Mouse (Mus musculus) liver, embryonic 13.5 days (tissue): ENCODE results near the gene Cep63. TPM values are rescaled to one million over a fixed set of nuclear protein-coding genes. Genes with fewer than 3 reads are reported as not detected.

Experiments
- ATAC-seq: fragments of 200-750 bp; cut with Nextera tagmentation; 2 replicates; pipeline ENCODE4 v1.8.0; 2017; ENCODE audit warnings: low read depth, mild to moderate bottlenecking, moderate number of reproducible peaks, moderate library complexity
- DNase-seq: peaks from one replicate; pipeline ENCODE4 v3.0.0; 2022
- H3K27ac ChIP-seq: fragments of 300-500 bp; sonication (generic); 2 replicates; pipeline ENCODE4 v1.5.1; 2015; ENCODE audit warnings: moderate library complexity, mild to moderate bottlenecking, inconsistent platforms
- H3K27me3 ChIP-seq: fragments of 300-500 bp; sonication (generic); 2 replicates; pipeline ENCODE4 v1.6.1; 2015; ENCODE audit warnings: mild to moderate bottlenecking, inconsistent platforms
- H3K36me3 ChIP-seq: fragments of 300-500 bp; sonication (generic); 2 replicates; pipeline ENCODE4 v1.6.1; 2015; ENCODE audit warnings: mild to moderate bottlenecking, inconsistent platforms
- H3K4me1 ChIP-seq: fragments of 300-500 bp; sonication (generic); replicated peaks from 2 replicates; pipeline ENCODE4 v1.6.1; 2015; ENCODE audit warnings: inconsistent platforms
- H3K4me2 ChIP-seq: fragments of 300-500 bp; sonication (generic); 2 replicates; pipeline ENCODE4 v1.6.1; 2015; ENCODE audit warnings: inconsistent platforms, mild to moderate bottlenecking, moderate library complexity
- H3K4me3 ChIP-seq: fragments of 300-500 bp; sonication (generic); replicated peaks from 2 replicates; pipeline ENCODE4 v1.5.1; 2015; ENCODE audit warnings: mild to moderate bottlenecking, inconsistent platforms
- H3K9ac ChIP-seq: fragments of 300-500 bp; sonication (generic); 2 replicates; pipeline ENCODE4 v1.6.1; 2015; ENCODE audit warnings: mild to moderate bottlenecking, inconsistent platforms
- H3K9me3 ChIP-seq: fragments of 300-500 bp; sonication (generic); replicated peaks from 2 replicates; pipeline ENCODE4 v1.6.1; 2016; ENCODE audit warnings: inconsistent platforms
- WGBS: fragments of 180-500 bp; shearing (Covaris S2); methylation state at CpG from one replicate; pipeline ENCODE4 v1.1.7; 2015; ENCODE audit not compliant: insufficient replicate concordance; 5-methylcytosine and 5-hydroxymethylcytosine counted together
- polyA plus RNA-seq: library from polyadenylated mRNA; unstranded; fragments of >200 nt; fragmentation: Nextera tagmentation; extraction: Ambion mirVana; gene quantifications from 2 replicates; pipeline ENCODE4 v1.2.1, GENCODE M21; 2015

Gene Cep63
- polyA plus RNA-seq, 1 experiment from 2014 or later = 26.1 TPM

DNA sequence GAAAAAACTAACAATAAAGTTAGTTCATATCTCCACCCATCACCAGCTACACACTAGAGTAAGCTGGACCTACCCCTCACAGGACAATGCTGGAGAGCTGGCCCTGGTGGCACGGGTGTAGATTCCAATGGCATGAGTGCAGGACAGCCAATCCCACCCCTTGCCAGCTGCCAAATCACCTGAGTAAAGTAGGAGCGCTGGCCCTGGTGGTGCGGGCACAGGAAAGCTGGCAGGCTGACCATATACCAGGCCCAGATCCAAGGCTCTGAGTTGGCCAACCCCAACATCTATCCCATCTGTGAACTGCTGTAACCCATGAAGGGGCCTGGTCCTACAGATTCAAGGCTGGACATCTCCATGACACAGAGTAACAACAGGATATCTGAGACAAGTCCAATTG is 17.1 kb downstream of the Cep63 start:
- DNase-seq (no peak), ATAC-seq (no peak)
- H3K9me3 ChIP-seq = no peaks in the 10 kb centered on the region
- no peaks in the 10 kb centered on the region for H3K27me3 ChIP-seq
- peaks cover 29% of the 10 kb centered on the region for H3K36me3 ChIP-seq
- no peak overlapping the region for H3K4me3 ChIP-seq
- H3K9ac ChIP-seq = no peak overlapping the region
- no peaks in the 10 kb centered on the region for H3K4me1 ChIP-seq
- WGBS = 81% methylated on average over 3 of the region's 3 CpGs
- no peak overlapping the region for H3K4me2 ChIP-seq
- H3K27ac ChIP-seq = no peak overlapping the region

DNA sequence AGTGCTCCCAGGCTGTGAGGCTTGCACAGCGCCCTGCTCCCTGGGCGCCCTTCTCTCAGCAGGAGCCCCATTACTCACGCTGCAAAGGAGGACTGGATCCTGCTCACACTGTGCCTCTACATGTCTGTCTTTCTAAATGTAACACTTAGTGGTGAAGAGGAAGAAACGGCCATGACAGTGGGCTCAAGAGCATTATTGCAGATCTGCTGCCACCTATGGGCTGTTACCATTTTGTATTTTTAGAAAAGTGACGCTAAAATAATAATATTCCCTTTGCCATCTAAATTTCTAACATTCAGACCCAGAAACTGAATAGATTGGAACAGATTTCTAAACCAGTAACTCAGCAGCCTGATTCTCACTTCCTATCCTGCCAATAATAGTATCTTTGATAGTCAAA is 18.9 kb downstream of the Cep63 start:
- DNase-seq (no peak), ATAC-seq (no peak)
- H3K4me2 ChIP-seq = no peak overlapping the region
- peaks cover 22% of the 10 kb centered on the region for H3K36me3 ChIP-seq
- no peak overlapping the region for H3K27ac ChIP-seq
- no peaks in the 10 kb centered on the region for H3K27me3 ChIP-seq
- WGBS = 71% methylated on average over 5 of the region's 5 CpGs
- H3K4me1 ChIP-seq = no peaks in the 10 kb centered on the region
- no peaks in the 10 kb centered on the region for H3K9me3 ChIP-seq
- no peak overlapping the region for H3K9ac ChIP-seq
- H3K4me3 ChIP-seq = no peak overlapping the region

DNA sequence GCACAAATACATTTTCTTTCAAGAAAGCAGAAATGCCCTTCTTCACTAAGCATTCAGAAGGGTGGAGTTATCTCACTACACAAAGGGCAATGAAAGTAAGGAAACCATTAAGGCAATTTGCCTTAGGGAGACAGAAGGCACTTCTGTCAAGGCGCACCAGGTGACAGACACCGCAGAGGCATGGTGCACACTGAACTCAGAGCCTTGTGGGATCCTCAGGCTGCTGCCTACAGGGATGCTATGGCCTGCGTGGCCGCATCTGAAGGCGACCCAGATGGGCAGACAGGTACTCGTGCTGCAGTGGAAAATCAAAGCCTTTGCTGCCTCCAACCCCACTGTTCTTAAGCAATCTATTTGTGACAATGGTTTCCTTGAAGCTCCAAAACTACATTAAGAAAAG is 21.2 kb downstream of the Cep63 start:
- no peaks in the 10 kb centered on the region for H3K9me3 ChIP-seq
- no peak overlapping the region for H3K4me2 ChIP-seq
- DNase-seq (no peak), ATAC-seq (no peak)
- WGBS = 84% methylated on average over 6 of the region's 6 CpGs
- no peak overlapping the region for H3K27ac ChIP-seq
- H3K4me1 ChIP-seq = no peaks in the 10 kb centered on the region
- H3K4me3 ChIP-seq = no peak overlapping the region
- peaks cover 12% of the 10 kb centered on the region for H3K36me3 ChIP-seq
- H3K9ac ChIP-seq = no peak overlapping the region
- H3K27me3 ChIP-seq = no peaks in the 10 kb centered on the region

DNA sequence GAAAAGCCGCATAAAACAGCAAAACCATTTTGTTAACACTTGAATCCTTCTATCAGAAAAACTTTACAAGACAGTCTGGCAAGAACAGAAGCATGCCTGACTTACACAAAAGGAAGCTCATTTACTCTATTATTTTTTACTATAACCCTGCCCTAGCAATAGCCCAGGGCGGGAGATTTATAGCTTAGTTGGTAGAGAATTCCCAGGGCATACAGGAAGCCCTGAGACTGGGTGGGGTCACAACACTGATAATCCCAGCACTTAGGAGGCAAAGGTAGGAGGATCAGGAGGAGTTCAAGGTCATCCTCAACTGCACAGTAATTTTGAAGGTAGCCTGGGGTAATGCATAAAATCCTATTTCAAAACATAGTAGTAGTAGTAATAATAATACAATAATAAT is 24.7 kb downstream of the Cep63 start:
- no peak overlapping the region for H3K4me2 ChIP-seq
- H3K9ac ChIP-seq = no peak overlapping the region
- H3K36me3 ChIP-seq = peaks cover 12% of the 10 kb centered on the region
- ATAC-seq (no peak), DNase-seq (no peak)
- H3K27ac ChIP-seq = no peak overlapping the region
- no peaks in the 10 kb centered on the region for H3K4me1 ChIP-seq
- H3K27me3 ChIP-seq = no peaks in the 10 kb centered on the region
- no peaks in the 10 kb centered on the region for H3K9me3 ChIP-seq
- 81% methylated on average over 2 of the region's 2 CpGs for WGBS
- no peak overlapping the region for H3K4me3 ChIP-seq

DNA sequence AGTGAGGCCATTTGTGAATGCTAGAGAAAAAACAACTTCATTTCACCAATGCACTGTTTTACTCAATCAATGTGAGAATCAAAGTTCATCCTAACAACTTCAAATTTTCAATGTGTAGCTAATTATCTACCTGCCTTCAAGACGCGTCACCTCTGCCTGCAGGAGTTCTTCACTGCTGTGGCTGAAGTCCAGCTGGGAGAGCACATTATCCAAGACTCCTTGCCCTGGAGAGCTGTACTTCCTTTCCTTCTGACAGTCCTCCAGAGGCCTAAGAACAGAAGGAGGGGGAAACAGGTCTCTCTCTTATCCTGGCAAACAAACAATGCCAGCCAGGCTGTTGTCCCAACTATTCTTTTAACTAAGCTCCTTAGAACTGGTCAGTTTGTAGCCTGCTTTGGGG is 25.1 kb downstream of the Cep63 start:
- Histone ChIP-seq H3K4me3 (no peak overlapping the region), H3K9me3 (no peaks in the 10 kb centered on the region), H3K4me1 (no peaks in the 10 kb centered on the region), H3K27me3 (no peaks in the 10 kb centered on the region), H3K27ac (no peak overlapping the region), H3K4me2 (no peak overlapping the region), H3K9ac (no peak overlapping the region), H3K36me3 (peaks cover 16% of the 10 kb centered on the region)
- ATAC-seq (no peak), DNase-seq (no peak)
- WGBS = 81% methylated on average over 2 of the region's 2 CpGs

DNA sequence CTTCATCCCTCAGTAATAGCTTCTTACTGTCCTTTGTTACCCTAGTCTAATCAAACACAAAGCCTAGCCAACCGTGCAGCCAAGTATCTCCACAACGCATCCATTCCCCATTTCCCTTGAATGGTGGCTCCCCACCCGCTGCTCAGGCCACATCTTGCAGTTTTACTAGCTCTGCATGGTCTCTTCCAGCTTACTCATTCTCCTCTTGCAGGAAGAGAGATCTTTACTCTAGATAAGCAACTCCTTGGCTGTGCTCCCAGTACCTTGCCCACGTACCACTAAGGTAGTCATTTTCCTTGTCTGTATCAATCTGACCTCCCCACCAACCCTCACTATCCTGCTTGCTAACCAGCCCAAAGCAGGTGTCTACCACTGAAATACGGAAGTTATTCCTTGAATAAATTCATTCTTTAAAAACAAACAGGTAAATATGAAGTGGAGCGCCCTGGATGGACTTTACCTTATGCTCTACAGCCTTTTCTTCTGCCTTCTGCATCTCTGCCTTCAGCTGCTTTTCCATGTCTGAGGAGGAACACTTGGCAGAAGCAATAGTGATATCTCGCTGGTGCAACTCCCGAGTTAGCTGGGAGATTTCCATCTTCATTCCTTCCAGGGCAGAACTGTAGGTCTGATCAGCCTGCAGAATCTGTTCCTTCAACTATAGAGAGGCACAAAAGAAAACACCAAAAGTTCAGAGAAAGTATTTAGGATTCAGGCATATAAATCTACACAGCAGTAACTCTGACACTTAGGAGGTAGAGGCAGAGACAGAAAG is 30.5 kb downstream of the Cep63 start:
- Histone ChIP-seq H3K36me3 (peaks cover 34% of the 10 kb centered on the region), H3K4me2 (no peak overlapping the region), H3K27me3 (no peaks in the 10 kb centered on the region), H3K9ac (no peak overlapping the region), H3K4me1 (no peaks in the 10 kb centered on the region), H3K9me3 (no peaks in the 10 kb centered on the region), H3K4me3 (no peak overlapping the region), H3K27ac (no peak overlapping the region)
- WGBS = 78% methylated on average over 8 of the region's 8 CpGs
- DNase-seq (no peak), ATAC-seq (no peak)

DNA sequence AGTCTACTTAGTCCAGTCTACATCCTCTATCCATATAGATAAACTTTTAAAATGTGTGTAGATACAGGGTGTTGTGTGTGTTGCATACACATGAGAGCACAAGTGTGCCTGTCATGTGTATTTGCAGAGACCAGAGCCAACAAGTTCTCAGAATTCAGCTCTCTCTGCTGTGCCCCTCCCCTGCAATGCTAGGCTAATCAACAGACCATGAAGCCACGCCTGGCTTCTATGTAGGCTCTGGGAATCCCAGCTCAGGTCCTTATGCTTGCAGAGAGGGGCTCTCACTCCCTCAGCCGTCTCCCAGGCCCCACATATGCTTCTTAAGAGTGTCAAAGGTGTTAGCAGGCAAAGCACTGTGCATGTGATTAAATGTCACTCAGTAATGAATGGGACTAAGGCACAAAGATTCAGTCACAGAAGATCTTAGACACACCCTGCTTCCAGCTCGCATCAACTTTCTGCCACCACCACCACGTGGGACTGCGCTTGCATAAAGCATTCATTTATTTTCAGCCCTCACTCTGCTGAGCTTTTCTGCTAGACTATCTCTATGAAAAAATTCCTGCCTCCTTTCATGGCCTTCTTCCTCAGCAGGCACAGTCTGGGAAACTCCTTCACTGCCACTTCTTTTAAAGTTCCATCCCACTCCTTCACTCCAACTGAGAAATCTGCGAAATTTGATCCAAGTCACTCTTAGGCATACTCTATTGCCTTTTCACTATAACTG is 31.5 kb downstream of the Cep63 start:
- H3K4me2 ChIP-seq = no peak overlapping the region
- H3K27me3 ChIP-seq = no peaks in the 10 kb centered on the region
- peaks cover 34% of the 10 kb centered on the region for H3K36me3 ChIP-seq
- WGBS = 74% methylated on average over 6 of the region's 6 CpGs
- no peaks in the 10 kb centered on the region for H3K9me3 ChIP-seq
- no peak overlapping the region for H3K27ac ChIP-seq
- no peaks in the 10 kb centered on the region for H3K4me1 ChIP-seq
- no peak overlapping the region for H3K9ac ChIP-seq
- H3K4me3 ChIP-seq = no peak overlapping the region
- no peak for DNase-seq
- ATAC-seq = no peak

DNA sequence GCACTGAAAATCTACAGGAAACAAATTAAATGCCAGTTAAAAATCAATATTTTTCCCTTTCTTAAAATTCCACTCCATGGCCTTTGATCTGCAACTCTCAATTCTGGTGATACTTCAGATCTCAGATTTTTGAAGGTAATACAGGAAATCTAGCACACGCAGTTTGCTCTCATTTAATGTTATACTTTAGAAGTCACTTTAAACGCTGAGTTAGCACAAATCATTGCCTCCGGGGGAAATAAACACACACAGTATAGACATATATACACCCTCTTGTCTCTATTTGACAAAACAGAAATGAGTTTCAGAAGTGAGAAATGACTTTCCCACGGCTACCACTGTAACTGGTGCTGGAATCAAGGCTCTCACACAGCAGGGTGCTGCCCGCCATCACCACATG is 39.0 kb downstream of the Cep63 start:
- H3K4me3 ChIP-seq = no peak overlapping the region
- ATAC-seq = no peak
- 82% methylated on average over 5 of the region's 5 CpGs for WGBS
- peaks cover 25% of the 10 kb centered on the region for H3K36me3 ChIP-seq
- no peak overlapping the region for H3K27ac ChIP-seq
- no peaks in the 10 kb centered on the region for H3K4me1 ChIP-seq
- H3K9ac ChIP-seq = no peak overlapping the region
- H3K27me3 ChIP-seq = no peaks in the 10 kb centered on the region
- no peak overlapping the region for H3K4me2 ChIP-seq
- no peak for DNase-seq
- no peaks in the 10 kb centered on the region for H3K9me3 ChIP-seq

DNA sequence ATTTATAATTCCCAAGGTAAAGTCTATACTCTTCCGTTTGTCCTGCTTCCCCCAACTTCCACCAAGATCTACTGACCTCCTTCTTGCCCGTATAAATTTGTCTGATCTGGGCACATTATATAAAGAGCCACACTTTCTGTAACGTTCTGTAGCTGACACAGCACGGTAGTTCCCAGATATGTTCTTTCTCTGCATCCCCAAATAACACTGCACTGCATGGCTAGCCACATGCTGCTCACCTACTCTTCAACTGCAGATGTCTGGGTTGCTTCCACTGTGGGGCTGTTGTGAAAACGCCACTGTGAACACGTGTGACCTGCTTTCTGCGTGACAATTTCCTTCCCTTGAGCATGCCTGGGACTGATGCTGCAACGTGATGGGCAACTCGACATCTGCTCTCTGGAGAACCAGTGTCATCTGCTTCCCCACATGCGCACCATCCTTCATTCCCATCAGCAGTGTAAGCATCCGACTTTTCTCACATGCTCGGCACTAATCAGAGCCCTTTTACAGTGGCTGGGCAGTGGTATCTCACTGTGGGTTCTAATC is 44.3 kb downstream of the Cep63 start:
- H3K36me3 ChIP-seq = peaks cover 21% of the 10 kb centered on the region
- ATAC-seq = no peak

DNA sequence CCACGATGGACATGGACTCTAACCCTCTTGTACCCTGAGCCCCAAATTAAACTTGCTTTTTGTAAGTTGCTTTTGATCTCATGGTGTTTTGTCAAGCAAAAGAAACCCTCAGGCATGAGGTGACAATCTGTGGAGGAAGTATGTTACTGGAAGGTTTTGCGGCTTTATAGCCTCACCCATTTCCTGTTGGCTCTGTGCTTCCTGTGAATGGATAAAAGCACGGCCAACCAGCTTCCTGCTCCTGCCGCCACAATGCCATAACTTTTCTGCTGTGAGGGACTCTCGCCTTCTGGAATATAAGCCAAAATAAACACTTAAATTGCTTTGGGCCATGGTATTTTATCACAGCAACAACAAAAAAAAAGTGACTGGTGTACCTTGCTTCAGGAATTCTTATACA is 48.9 kb downstream of the Cep63 start:
- no peaks in the 10 kb centered on the region for H3K36me3 ChIP-seq
- no peak overlapping the region for H3K27ac ChIP-seq
- H3K9ac ChIP-seq = no peak overlapping the region
- DNase-seq = no peak
- no peak for ATAC-seq
- H3K27me3 ChIP-seq = no peaks in the 10 kb centered on the region
- no peaks in the 10 kb centered on the region; the same call in 1 of the 2 replicates for H3K9me3 ChIP-seq
- H3K4me2 ChIP-seq = no peak overlapping the region
- WGBS = 29% methylated on average over 5 of the region's 5 CpGs
- no peak overlapping the region for H3K4me3 ChIP-seq
- no peaks in the 10 kb centered on the region for H3K4me1 ChIP-seq

More for the DNA sequence above, 44.3 kb downstream of the Cep63 start:
- Histone ChIP-seq H3K4me2 (no peak overlapping the region), H3K9ac (no peak overlapping the region), H3K4me3 (no peak overlapping the region), H3K27ac (no peak overlapping the region), H3K4me1 (no peaks in the 10 kb centered on the region), H3K27me3 (no peaks in the 10 kb centered on the region), H3K9me3 (no peaks in the 10 kb centered on the region; the same call in 1 of the 2 replicates)
- 59% methylated on average over 12 of the region's 12 CpGs for WGBS
- no peak for DNase-seq

DNA sequence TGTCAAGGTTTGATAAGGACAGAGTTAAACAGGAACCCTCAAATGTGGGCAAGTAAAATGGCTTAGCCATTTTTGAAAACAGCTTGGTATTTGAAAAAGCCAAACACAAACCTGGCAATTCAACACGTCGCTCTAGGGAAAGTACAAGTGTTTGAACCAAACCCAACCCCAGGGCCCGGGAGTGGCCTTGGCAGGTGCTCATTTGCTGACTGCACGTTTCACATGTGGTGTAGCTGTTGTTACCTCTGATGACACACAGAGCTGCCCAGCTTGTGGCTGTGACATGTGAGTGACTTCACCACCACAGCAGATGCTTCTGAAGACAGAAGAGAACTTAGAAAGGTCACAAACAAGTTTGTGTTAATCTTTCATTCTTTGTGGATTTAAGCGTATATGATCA is 53.4 kb downstream of the Cep63 start:
- Histone ChIP-seq H3K9ac (no peak overlapping the region), H3K27me3 (no peaks in the 10 kb centered on the region), H3K36me3 (no peaks in the 10 kb centered on the region), H3K9me3 (no peaks in the 10 kb centered on the region), H3K4me1 (no peaks in the 10 kb centered on the region), H3K4me2 (no peak overlapping the region), H3K27ac (no peak overlapping the region), H3K4me3 (no peak overlapping the region)
- ATAC-seq = no peak
- DNase-seq = no peak
- WGBS = 55% methylated on average over 5 of the region's 5 CpGs
